Mouse (Mus musculus) erythroid progenitor cell, adult 5-6 weeks (primary cell): ENCODE measurements around the gene Fads2. TPM values are rescaled to one million over a fixed set of nuclear protein-coding genes. Genes with fewer than 3 reads are reported as not detected.

Experiments used
- ATAC-seq: replicated peaks from 2 replicates; pipeline ENCODE4 v1.8.0; 2016; ENCODE audit warnings: moderate number of reproducible peaks, mild to moderate bottlenecking, moderate TSS enrichment, inconsistent platforms; ENCODE audit not compliant: poor library complexity, low FRiP score, severe bottlenecking
- total RNA-seq, 2 experiments: library from RNA; stranded (forward) in 1 of 2; stranded (reverse) in 1 of 2; fragments of 150-400 nt in 1 of 2; fragments of 186-747, 209-891 nt in 1 of 2; gene quantifications; 2 replicates each; pipeline versions ENCODE4 v1.2.3 to v1.2.4; 2015 to 2017; ENCODE audit warnings: low replicate concordance in 2 of 2

Gene Fads2
- total RNA-seq, 2 experiments from 2014 or later = 2.2 to 5.4 TPM

GRCm38 (mm10) chr19:10046983-10047382, 54.6 kb downstream of the Fads2 start:
- ATAC-seq = no peak

DNA sequence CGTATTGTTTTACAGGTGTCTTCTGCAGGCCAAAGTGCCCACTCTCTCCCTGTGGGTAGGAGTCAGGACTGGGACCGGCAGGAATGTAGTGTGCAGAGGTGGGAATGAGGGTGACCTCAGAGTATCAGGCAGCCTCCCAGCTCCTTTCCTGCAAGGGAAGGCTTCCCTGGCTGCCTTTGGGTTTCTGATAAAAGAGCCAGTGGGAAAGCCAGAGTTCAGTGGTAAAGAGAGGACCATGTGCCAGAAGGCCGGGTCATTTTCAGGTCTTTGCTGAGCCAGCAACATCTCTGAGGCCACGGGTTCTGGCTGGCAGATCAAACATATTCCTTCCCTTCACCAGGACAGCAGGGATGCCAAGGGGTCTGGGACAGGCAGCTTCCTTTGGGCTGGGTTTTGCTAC, 55.2 kb downstream of the Fads2 start:
- no peak for ATAC-seq

DNA sequence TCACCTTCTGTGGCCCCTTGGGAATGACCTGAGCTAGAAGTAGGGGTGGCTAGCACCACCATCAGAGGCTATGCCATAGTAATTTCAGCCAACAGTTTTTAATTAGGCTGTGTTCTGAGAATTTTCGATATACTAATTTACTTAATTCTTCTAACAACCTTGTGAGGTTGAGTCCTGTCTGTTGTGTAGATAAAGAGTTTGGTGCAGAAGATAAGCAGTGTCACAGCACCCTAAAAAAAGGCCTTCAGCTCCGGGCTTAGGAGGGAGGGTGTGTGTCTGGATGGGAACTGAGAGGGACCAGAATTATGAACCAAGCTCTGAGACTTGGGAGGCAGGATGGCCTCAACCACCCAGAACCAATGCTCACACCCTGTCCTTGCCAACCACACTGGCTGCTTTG, 55.8 kb downstream of the Fads2 start:
- peak; percentile 41; the same call in 1 of the 2 replicates for ATAC-seq

- no peak for ATAC-seq
Measured at GRCm38 (mm10) chr19:10043643-10044042, 57.9 kb downstream of the Fads2 start.

- ATAC-seq = no peak
Measured at GRCm38 (mm10) chr19:10042816-10043215, 58.7 kb downstream of the Fads2 start.

DNA sequence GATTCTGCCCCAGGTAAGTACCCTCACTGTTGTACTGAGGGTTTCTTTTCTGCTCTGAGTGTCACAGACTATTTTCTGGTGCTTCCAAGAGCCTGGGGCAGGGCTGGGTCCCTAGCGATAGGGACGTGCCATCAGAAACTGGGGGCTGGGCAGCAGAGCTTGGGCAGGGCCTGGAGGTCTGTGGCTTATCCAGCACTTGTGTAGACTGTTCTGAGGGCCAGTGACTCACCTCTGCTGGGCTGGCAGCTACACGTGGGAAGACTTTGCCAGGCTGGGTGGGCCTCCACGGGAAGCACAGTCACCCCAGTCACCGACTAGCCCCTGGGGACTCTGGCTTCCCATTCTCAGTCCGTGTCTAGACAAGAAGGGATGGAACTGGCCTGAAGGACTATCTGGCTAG, 59.3 kb downstream of the Fads2 start:
- peak; percentile 25; the same call in 1 of the 2 replicates for ATAC-seq

DNA sequence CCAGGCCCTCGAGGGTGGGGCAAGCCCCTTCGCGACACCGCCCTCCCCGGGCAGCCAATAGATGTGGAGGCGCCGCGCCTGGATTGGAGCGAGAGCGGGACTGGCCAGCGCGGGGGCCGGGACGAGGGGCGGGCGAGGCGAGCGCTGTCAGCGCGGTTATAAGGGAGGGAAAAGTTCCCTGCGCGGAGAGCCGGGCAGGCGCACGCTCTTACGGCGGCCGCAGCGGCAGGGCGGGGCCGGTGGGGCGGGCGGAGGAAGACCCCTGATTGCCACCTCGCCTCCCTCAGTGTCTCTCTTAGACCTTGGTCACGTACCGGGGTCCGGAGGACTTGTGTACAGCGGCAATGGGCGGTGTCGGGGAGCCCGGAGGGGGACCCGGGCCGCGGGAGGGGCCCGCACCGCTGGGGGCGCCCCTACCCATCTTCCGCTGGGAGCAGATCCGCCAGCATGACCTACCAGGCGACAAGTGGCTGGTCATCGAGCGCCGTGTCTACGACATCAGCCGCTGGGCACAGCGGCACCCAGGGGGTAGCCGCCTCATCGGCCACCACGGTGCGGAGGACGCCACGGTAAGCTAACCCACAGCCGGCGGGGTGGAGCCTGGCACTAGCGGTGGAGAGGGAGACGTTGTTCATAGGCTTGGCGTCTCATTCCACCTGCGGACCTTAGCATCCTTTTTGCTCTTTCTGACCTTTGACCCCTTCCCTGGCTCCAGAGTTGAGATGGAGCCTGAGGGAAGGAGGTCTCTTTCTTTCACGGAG, 60.0 kb downstream of the Fads2 start, which contains the start of gene Fads3:
Gene Fads3 (plus strand): TSS at position 182 of the 761 bp plus-strand sequence.
- peak; percentile 45 for ATAC-seq

DNA sequence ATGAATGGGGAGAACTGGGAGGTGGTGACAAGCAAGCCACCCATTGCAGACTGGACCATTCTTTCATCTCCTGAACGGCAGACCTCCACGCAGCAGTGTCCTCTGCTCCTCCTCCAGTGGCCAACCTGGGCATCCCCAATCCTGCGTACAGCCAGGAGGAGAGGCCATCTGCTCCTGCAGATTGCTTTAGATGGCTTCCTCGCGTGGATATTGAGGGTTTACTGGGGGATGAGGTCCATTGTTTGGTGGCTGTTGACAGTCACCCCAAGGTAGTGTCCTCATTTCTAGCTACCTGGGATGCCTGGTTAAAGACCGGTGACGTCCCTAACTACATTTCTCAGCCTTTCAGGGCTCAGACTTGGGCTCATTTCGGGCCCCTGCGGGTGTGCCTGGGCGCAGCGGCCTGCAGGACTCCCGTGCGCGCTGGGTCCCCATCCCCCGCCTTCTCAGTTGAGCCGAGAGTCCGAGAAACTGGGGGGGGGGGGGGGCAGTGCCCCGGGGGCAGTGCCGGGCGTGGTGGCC, 60.6 kb downstream of the Fads2 start:
- ATAC-seq = 0 out of 2 replicates have a peak, but pooled peaks have one; percentile 4

DNA sequence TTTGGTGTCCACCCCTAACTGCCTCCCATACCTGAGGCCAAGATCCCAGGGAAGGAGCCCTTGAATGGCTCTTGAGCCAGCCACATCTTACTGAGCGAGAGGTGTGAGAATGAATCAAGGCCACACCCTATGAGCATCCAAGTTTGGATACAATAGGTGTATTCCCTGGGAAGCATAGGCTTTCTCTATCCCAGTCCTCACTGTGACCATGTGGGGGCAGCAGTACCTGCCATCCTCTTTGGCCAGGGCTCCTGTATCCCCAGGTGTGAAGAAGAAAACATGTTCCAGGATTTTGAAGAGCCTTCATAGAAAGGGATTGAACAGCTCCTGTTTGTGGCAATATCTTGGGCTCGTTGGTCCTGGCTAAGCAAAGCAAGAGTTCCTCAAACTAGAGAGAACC, 61.9 kb downstream of the Fads2 start:
- no peak for ATAC-seq

GRCm38 (mm10) chr19:10038910-10039309, 62.6 kb downstream of the Fads2 start:
- ATAC-seq = no peak

- ATAC-seq = no peak
Measured at GRCm38 (mm10) chr19:10038364-10038763, 63.2 kb downstream of the Fads2 start.

DNA sequence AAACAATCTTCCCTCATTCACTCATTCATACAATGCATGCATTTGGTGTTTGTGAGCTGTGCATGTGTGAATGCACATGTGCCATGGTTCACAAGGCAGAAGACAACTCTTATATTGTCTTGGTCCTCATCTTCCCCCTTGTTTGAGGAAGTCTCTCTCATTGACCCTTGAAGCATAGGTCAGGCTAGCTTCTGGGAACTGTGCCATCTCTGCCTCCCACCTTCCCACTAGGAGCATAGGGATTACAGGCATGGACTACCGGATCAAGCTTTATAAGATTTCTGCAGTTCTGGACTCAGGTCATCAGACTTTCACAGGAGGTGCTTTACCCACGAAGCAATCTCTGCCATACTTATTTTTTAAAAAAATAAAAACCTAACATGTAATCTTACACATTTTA, 64.0 kb downstream of the Fads2 start:
- ATAC-seq = no peak

DNA sequence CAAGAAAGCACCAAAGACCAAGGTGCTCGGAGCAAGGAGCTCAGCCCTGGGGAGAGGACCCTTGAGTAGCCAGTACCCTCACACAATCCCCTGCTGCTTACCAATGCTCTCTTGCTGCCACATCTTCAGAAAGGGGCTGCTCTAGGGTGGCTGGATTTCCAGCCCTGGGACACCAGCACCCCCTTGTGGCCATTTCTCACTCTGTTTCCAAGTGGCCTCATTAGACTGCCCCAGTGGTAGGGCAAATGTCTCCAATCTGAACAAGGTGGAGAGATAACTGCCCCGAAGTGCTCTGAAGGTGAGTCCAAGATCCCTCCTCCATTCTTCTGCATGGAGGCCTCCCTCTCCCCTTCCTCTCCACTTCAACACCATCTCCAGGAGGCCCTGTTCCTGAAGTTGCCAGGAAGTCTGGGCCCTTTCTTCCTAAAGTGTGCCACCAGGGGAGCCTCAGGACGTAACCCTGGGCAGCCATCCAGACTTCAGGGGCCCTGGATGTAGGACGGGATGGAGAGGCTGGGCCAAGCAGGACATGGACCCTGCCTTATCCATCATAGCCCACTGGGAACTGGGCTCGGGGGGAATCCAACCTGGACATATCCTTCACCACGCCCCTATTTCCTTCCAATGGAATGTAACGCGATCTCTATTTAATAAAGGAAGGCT, 66.6 kb downstream of the Fads2 start:
- peak; percentile 40; the same call in 1 of the 2 replicates for ATAC-seq

GRCm38 (mm10) chr19:10034356-10034755, 67.2 kb downstream of the Fads2 start:
- no peak for ATAC-seq

- ATAC-seq = peak; percentile 62
Measured at GRCm38 (mm10) chr19:10033211-10033973, 68.2 kb downstream of the Fads2 start.

GRCm38 (mm10) chr19:10029746-10030145, 71.8 kb downstream of the Fads2 start:
- no peak for ATAC-seq

DNA sequence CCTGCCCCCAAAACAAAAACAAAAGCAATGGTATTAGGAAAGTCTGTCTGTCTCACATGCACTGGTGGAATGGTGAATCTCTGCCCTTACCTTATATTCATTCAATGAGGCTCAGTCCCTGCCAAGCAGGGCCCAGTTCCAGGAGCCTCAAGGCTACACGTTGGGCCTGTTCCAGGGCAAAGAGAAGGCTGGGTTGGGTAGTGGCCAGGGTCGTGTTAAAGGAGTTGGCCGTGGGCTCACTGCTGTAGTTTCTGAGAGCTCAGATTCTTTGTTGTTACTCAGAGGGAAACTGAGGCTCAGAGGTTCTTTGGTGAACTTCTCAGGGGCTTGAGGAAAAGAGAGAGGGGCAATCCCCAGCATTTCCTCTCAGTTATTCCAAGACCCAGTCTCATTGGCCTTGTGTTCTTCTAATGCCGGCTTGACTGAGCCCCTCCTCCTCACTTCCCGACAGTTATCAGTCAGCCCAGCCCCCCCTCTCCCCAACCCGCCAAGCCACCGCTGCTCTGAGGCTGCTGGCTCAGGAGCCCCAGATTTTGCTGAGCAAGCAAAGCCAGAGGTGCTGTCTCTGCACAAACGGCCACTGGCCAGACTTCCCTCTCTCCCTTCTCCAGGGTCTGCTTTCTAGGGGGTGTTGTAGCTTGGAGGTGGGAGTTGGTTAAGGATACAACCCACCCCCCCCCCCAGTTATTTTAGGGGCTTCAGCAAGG, 76.2 kb downstream of the Fads2 start:
- no peak for ATAC-seq

DNA sequence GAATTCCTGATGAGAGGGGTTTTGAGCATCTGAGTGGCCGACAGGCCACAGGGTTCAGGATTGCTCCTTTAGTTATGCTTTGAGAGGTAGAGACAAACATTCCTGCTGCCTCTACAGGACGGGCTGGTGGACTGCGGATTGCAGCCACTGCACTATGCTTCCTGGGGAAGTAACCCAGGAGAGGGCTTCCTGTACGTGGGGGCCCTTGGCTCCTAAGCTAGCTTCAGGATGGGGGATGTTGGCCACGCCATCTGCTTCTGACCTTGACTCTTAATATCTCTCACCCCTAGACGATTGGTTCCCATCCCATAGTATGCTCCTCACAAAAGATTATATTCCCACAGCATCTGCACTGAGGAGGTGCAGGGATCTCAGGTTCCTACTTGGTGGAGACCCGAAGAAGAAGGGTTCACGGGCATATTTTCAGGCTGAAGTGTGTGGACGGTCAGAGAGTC, 78.2 kb downstream of the Fads2 start:
- no peak for ATAC-seq

- no peak for ATAC-seq
Measured at GRCm38 (mm10) chr19:10022414-10023303, 78.9 kb downstream of the Fads2 start.
